Mouse (Mus musculus): ENCODE measurements around the gene Svop. TPM values are rescaled to one million over a fixed set of nuclear protein-coding genes. Genes with fewer than 3 reads are reported as not detected.

Svop gene
- polyA plus RNA-seq, 1 experiment: not detected

DNA sequence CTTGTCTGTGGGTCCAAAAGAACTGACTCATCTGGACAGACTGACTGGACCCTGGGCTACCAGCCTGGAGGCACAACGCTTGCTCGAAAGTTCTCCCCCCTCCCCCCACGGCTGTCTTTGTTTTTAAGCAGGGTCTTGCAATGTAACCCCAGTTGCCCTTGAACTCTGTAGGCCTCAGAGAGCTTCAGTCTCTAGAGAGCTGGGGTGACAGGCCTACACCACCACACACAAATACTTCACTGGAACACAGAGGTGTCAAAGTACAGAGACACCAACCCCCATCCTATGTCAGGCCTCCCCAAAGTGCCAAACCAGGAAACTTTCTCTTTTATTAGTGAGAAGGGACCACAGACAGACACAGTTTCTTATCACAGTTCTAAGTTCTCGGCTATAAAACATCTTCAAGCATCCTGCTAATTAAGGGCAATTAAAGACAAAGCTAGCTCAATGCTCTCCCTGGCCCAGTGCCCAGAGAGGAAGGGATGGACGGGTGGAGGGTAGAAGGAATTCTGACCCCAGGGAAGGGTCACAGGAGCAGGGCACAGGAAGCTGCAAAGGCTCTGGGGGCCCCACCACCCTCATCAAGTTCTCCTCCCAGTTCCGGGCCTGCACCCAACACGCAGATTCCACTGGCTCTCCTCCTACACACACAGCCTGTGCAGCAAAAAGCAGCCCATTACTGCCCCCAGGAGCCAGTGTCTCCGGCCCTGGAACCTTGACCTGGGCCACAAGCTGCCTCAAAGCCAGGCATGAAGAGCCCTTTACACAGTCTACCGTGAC lies 105.0 kb downstream of the Svop start:
- peak overlapping the region; percentile 45 for H3K4me3 ChIP-seq (replicated peaks)

GRCm38 (mm10) chr5:113985737-113986136 lies 105.6 kb downstream of the Svop start:
- no peaks in the 10 kb centered on the region for H3K9me3 ChIP-seq (ENCODE audit: control insufficient read depth, low read length)
- TF ChIP-seq GATA1 (IDR thresholded peaks at IDR 0.05; ENCODE audit: low read length) (no peak), TAL1 (IDR thresholded peaks at IDR 0.05; ENCODE audit: low read length) (no peak)
- peaks cover 80% of the 10 kb centered on the region for H3K36me3 ChIP-seq (ENCODE audit: control insufficient read depth)
- H3K27me3 ChIP-seq (ENCODE audit: control insufficient read depth): no peaks in the 10 kb centered on the region
- peak overlapping the region; percentile 45 for H3K4me3 ChIP-seq (replicated peaks)
- H3K4me1 ChIP-seq (ENCODE audit: control insufficient read depth): peaks cover 96% of the 10 kb centered on the region

More for the DNA sequence above, 105.0 kb downstream of the Svop start:
- TF ChIP-seq GATA1 (IDR thresholded peaks at IDR 0.05; ENCODE audit: low read length) (no peak), TAL1 (IDR thresholded peaks at IDR 0.05; ENCODE audit: low read length) (no peak)
- peaks cover 78% of the 10 kb centered on the region for H3K36me3 ChIP-seq (ENCODE audit: control insufficient read depth)
- H3K9me3 ChIP-seq (ENCODE audit: control insufficient read depth, low read length): no peaks in the 10 kb centered on the region
- H3K27me3 ChIP-seq (ENCODE audit: control insufficient read depth): no peaks in the 10 kb centered on the region
- H3K4me1 ChIP-seq (ENCODE audit: control insufficient read depth): peaks cover 96% of the 10 kb centered on the region

DNA sequence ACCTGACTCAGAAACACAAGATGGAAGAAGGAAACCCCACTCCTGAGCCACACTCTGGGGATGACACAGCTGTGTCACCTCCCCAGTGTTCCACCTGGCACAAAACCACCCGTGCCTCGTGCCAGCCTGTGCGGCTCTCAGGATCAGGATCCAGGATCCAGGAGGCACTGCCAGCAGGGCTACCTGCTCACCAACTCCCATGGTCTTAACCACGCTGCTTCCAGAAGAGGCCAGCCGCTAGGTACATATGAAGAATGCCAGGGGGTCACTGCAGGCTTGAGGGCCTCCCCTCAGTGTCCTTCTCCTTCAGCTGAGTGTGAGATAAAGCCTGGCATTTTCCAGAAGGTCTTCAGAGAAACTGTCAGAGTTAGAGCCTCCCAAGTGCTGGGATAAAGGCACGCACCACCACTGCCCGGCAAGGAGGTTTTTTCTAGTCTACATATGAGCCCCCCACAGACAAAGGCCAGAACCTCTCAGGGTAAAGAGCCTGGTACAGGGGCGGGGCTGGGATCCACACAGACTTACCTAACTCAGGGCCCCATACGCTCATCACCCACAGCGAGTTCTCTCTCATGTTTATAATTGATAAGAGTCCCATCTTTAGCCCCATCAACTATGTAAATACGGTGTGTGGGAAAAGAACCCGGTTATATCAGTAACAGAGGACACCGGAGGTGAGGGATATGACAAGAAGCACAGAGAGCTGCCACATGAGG lies 107.2 kb downstream of the Svop start:
- H3K9me3 ChIP-seq (ENCODE audit: control insufficient read depth, low read length): no peaks in the 10 kb centered on the region
- H3K36me3 ChIP-seq (ENCODE audit: control insufficient read depth): peaks cover 83% of the 10 kb centered on the region
- peak overlapping the region; percentile 66 for H3K4me3 ChIP-seq (replicated peaks)
- TF ChIP-seq TAL1 (IDR thresholded peaks at IDR 0.05; ENCODE audit: low read length): peak; percentile 46; the same call in 1 of the 3 replicates
- peak; percentile 62 for TF ChIP-seq GATA1 (IDR thresholded peaks at IDR 0.05; ENCODE audit: low read length)
- no peaks in the 10 kb centered on the region for H3K27me3 ChIP-seq (ENCODE audit: control insufficient read depth)
- H3K4me1 ChIP-seq (ENCODE audit: control insufficient read depth): peaks cover 96% of the 10 kb centered on the region

- no peaks in the 10 kb centered on the region for H3K9me3 ChIP-seq (ENCODE audit: control insufficient read depth, low read length)
- peaks cover 94% of the 10 kb centered on the region for H3K4me1 ChIP-seq (ENCODE audit: control insufficient read depth)
- no peaks in the 10 kb centered on the region for H3K27me3 ChIP-seq (ENCODE audit: control insufficient read depth)
- peak overlapping the region; percentile 66 for H3K4me3 ChIP-seq (replicated peaks)
- H3K36me3 ChIP-seq (ENCODE audit: control insufficient read depth): peaks cover 82% of the 10 kb centered on the region
- no peak for TF ChIP-seq TAL1 (IDR thresholded peaks at IDR 0.05; ENCODE audit: low read length)
- TF ChIP-seq GATA1 (IDR thresholded peaks at IDR 0.05; ENCODE audit: low read length): no peak
These were observed 107.8 kb downstream of the Svop start for GRCm38 (mm10) chr5:113983541-113983940.

- TF ChIP-seq GATA1 (IDR thresholded peaks at IDR 0.05; ENCODE audit: low read length) (no peak), TAL1 (IDR thresholded peaks at IDR 0.05; ENCODE audit: low read length) (no peak)
- Histone ChIP-seq H3K36me3 (ENCODE audit: control insufficient read depth) (peaks cover 87% of the 10 kb centered on the region), H3K9me3 (ENCODE audit: control insufficient read depth, low read length) (no peaks in the 10 kb centered on the region), H3K4me3 (replicated peaks) (peak overlapping the region; percentile 50), H3K27me3 (ENCODE audit: control insufficient read depth) (no peaks in the 10 kb centered on the region), H3K4me1 (ENCODE audit: control insufficient read depth) (peaks cover 97% of the 10 kb centered on the region)
These were observed 109.5 kb downstream of the Svop start for GRCm38 (mm10) chr5:113981843-113982242.

DNA sequence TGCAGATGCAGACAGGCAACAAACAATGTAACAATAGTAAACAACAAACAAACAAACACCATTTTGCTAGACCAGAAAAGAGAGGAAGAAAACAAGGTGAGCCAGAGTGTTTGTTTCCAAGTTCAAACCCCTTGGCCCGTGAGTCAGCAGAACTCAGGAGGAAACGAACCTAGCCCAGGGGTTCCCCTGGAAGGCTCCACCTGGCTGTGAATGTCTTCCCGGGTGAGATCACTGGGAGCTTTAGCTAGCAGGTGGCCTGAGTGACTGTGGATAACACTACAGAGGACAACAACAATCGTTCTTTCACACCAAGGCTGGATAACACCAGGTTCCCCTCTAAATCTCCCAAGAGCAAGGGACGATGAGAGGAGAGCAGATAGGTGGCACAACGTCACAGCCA lies 110.2 kb downstream of the Svop start:
- Histone ChIP-seq H3K9me3 (ENCODE audit: control insufficient read depth, low read length) (no peaks in the 10 kb centered on the region), H3K4me3 (replicated peaks) (peak overlapping the region; percentile 50), H3K4me1 (ENCODE audit: control insufficient read depth) (peaks cover 97% of the 10 kb centered on the region), H3K36me3 (ENCODE audit: control insufficient read depth) (peaks cover 87% of the 10 kb centered on the region), H3K27me3 (ENCODE audit: control insufficient read depth) (no peaks in the 10 kb centered on the region)
- TF ChIP-seq TAL1 (IDR thresholded peaks at IDR 0.05; ENCODE audit: low read length): no peak
- no peak for TF ChIP-seq GATA1 (IDR thresholded peaks at IDR 0.05; ENCODE audit: low read length)

DNA sequence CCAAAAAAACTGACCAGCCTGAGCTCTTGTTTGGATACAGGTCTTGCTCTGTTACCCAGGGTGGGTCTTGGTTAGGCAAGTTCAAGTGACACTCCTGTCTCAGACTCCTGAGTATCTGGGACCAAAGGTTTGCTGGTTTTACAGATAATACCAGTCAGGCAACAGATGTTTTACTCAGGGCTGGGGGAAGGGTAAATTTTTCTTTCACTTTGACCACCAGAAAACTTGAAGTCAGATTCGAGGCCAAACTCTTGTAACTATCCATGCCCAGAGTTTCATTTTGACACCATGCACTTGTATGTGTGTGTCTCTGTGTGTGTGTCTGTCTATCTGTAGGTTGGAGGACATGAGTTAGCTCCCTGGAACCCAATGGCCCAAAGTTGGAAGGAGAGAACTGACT lies 110.9 kb downstream of the Svop start:
- Histone ChIP-seq H3K27me3 (ENCODE audit: control insufficient read depth) (no peaks in the 10 kb centered on the region), H3K4me1 (ENCODE audit: control insufficient read depth) (peaks cover 97% of the 10 kb centered on the region), H3K36me3 (ENCODE audit: control insufficient read depth) (peaks cover 87% of the 10 kb centered on the region), H3K4me3 (replicated peaks) (peak overlapping the region; percentile 50), H3K9me3 (ENCODE audit: control insufficient read depth, low read length) (no peaks in the 10 kb centered on the region)
- TF ChIP-seq GATA1 (IDR thresholded peaks at IDR 0.05; ENCODE audit: low read length) (no peak), TAL1 (IDR thresholded peaks at IDR 0.05; ENCODE audit: low read length) (peak; percentile 52; the same call in 1 of the 3 replicates)

- Histone ChIP-seq H3K27me3 (ENCODE audit: control insufficient read depth) (no peaks in the 10 kb centered on the region), H3K36me3 (ENCODE audit: control insufficient read depth) (peaks cover 89% of the 10 kb centered on the region), H3K9me3 (ENCODE audit: control insufficient read depth, low read length) (no peaks in the 10 kb centered on the region), H3K4me1 (ENCODE audit: control insufficient read depth) (peaks cover 98% of the 10 kb centered on the region), H3K4me3 (replicated peaks) (peak overlapping the region; percentile 72)
- TF ChIP-seq GATA1 (IDR thresholded peaks at IDR 0.05; ENCODE audit: low read length): peak; percentile 33; the same call in 1 of the 2 replicates
- peak; percentile 78 for TF ChIP-seq TAL1 (IDR thresholded peaks at IDR 0.05; ENCODE audit: low read length)
These were observed 114.1 kb downstream of the Svop start for GRCm38 (mm10) chr5:113977309-113977708.

Other genes starting within 250 kb of the Svop start
- 2.0 and 2.4 TPM in 2 replicates for gene Coro1c, start 182.8 kb downstream of the Svop start, polyA plus RNA-seq (2012)
- gene Ssh1, start 97.7 kb downstream of the Svop start, polyA plus RNA-seq (2012): 3.3 TPM in 2 replicates
- not detected in 2 replicates for gene Dao, start 87.9 kb downstream of the Svop start, polyA plus RNA-seq (2012)
- gene Usp30, start 26.1 kb downstream of the Svop start, polyA plus RNA-seq (2012): 0.05 and 0.10 TPM in 2 replicates
- gene Alkbh2, start 36.6 kb upstream of the Svop start, polyA plus RNA-seq (2012): 0.91 and 1.8 TPM in 2 replicates
- 2.7 and 3.7 TPM in 2 replicates for gene Ung, start 38.8 kb upstream of the Svop start, polyA plus RNA-seq (2012)
- gene Acacb, start 55.0 kb upstream of the Svop start, polyA plus RNA-seq (2012): under 0.01 and 0.01 TPM in 2 replicates
- not detected in 2 replicates for gene Foxn4, start 182.2 kb upstream of the Svop start, polyA plus RNA-seq (2012)
- not detected in 2 replicates for gene Myo1h, start 197.6 kb upstream of the Svop start, polyA plus RNA-seq (2012)

Data from erythroblast, embryonic 14.5 days (primary cell).